Mouse (Mus musculus): Measurements from ENCODE around the gene Elf2. TPM values are rescaled to one million over a fixed set of nuclear protein-coding genes. Genes with fewer than 3 reads are reported as not detected.

Gene Elf2
- total and polyA plus RNA-seq, 3 experiments: 38.0 to 53.3 (median 46.5) TPM

DNA sequence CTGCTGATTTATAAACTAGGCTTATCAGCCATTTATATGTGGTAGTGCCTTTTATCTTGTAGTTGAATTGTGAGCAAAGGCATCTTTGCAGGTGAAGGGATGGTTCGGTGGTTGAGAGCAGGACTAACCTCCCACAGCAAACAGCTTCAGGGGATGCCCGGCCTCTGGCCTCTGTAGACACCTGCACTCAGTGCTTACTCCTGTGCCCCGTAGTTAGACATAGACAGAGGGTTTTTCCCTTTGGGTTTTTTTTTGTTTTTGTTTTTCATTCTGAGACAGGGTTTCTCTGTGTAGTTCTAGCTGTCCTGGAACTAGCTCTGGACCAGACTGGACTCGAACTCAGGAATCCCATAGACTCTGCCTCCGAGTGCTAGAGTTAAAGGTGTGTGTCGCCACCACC, 91.9 kb downstream of the Elf2 start:
- Histone ChIP-seq H3K79me2 (ENCODE audit: control insufficient read depth, insufficient read depth, low read length, poor library complexity) (no peaks in the 10 kb centered on the region), H3K9ac (ENCODE audit: control insufficient read depth, low read depth, low read length, poor library complexity, severe bottlenecking) (no peak overlapping the region), H3K27ac (ENCODE audit: control insufficient read depth, low read depth, low read length) (no peak overlapping the region), H3K36me3 (ENCODE audit: control insufficient read depth in 1 of 2, insufficient read depth in 2 of 2, low read length in 2 of 2) (peaks cover 0 to 15% of the 10 kb centered on the region in 2 experiments; a peak in 2 of 4 replicates), H3K9me3 (replicated peaks; ENCODE audit: insufficient read depth, low read length) (no peaks in the 10 kb centered on the region), H3K27me3 (ENCODE audit: control insufficient read depth in 1 of 2, insufficient read depth in 2 of 2, low read length in 2 of 2) (no peaks in the 10 kb centered on the region), H3K4me3 (ENCODE audit: control insufficient read depth in 1 of 2, insufficient read depth in 1 of 2, low read depth in 2 of 2, low read length in 2 of 2) (no peak overlapping the region), H3K4me1 (ENCODE audit: control insufficient read depth in 1 of 2, insufficient read depth in 2 of 2, low read length in 2 of 2) (no peaks in the 10 kb centered on the region)
- no peak for DNase-seq (ENCODE audit: low read depth, low spot score)
- TF ChIP-seq CTCF (IDR thresholded peaks at IDR 0.05 in 2 of 3, conservative IDR thresholded peaks at IDR 0.05 in 1 of 3; ENCODE audit: control insufficient read depth in 1 of 3, insufficient read depth in 1 of 3, low read depth in 2 of 3, low read length in 3 of 3, poor library complexity in 1 of 3, severe bottlenecking in 1 of 3): no peak
- TF ChIP-seq MAFK (IDR thresholded peaks at IDR 0.05; ENCODE audit: borderline replicate concordance, low read depth, low read length): no peak
- no peak for TF ChIP-seq CHD2 (IDR thresholded peaks at IDR 0.05; ENCODE audit: low read length)
- no peak for TF ChIP-seq MEF2A (IDR thresholded peaks at IDR 0.05; ENCODE audit: extremely low read depth, insufficient replicate concordance, low read depth, low read length, poor library complexity, severe bottlenecking)
- no peak for TF ChIP-seq UBTF (IDR thresholded peaks at IDR 0.05; ENCODE audit: borderline replicate concordance, insufficient read depth, low read depth, low read length)
- no peak for TF ChIP-seq SMC3 (IDR thresholded peaks at IDR 0.05; ENCODE audit: low read depth, low read length)
- no peak for TF ChIP-seq MYC (IDR thresholded peaks at IDR 0.05; ENCODE audit: low read depth, low read length)
- TF ChIP-seq TBP (IDR thresholded peaks at IDR 0.05; ENCODE audit: low read depth, low read length): no peak
- TF ChIP-seq GATA1 (IDR thresholded peaks at IDR 0.05; ENCODE audit: low read depth, low read length): no peak
- TF ChIP-seq MAX (IDR thresholded peaks at IDR 0.05; ENCODE audit: low read length): no peak
- no peak for TF ChIP-seq ZMIZ1 (IDR thresholded peaks at IDR 0.05; ENCODE audit: low read depth, low read length)
- TF ChIP-seq RAD21 (IDR thresholded peaks at IDR 0.05; ENCODE audit: low read depth, low read length): no peak
- TF ChIP-seq SIN3A (IDR thresholded peaks at IDR 0.05; ENCODE audit: low read length): no peak

DNA sequence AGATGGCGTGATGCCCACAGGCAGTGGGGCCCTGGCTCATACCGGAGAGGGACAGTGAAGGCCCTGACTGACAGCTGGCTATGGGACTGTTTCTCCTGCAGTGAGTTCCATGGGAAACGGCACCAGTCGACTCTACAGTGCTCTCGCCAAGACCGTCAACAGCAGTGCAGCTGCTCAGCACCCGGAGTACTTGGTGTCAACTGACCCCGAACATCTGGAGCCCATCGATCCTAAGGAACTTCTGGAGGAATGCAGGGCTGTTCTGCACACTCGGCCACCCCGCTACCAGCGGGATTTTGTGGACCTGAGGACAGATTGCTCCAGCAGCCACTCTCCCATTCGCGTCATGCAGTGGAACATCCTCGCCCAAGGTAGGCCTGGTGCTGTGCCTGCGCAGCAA, 92.8 kb downstream of the Elf2 start:
- TF ChIP-seq MYB (IDR thresholded peaks at IDR 0.05; ENCODE audit: low read depth, low read length): no peak
- TF ChIP-seq CHD1 (IDR thresholded peaks at IDR 0.05; ENCODE audit: low read depth, low read length): no peak
- TF ChIP-seq BHLHE40 (IDR thresholded peaks at IDR 0.05; ENCODE audit: borderline replicate concordance, low read depth, low read length): no peak
- no peak for TF ChIP-seq HCFC1 (IDR thresholded peaks at IDR 0.05; ENCODE audit: low read depth, low read length)
- TF ChIP-seq RAD21 (IDR thresholded peaks at IDR 0.05; ENCODE audit: low read depth, low read length): no peak
- no peak for TF ChIP-seq GABPA (IDR thresholded peaks at IDR 0.05; ENCODE audit: low read depth, low read length)
- no peak for TF ChIP-seq MAFK (IDR thresholded peaks at IDR 0.05; ENCODE audit: borderline replicate concordance, low read depth, low read length)
- TF ChIP-seq ZC3H11A (IDR thresholded peaks at IDR 0.05; ENCODE audit: low read depth, low read length): no peak
- TF ChIP-seq UBTF (IDR thresholded peaks at IDR 0.05; ENCODE audit: borderline replicate concordance, insufficient read depth, low read depth, low read length): no peak
- TF ChIP-seq MYC (IDR thresholded peaks at IDR 0.05; ENCODE audit: low read depth, low read length): no peak
- no peak for TF ChIP-seq POLR2A (IDR thresholded peaks at IDR 0.05; ENCODE audit: control insufficient read depth in 1 of 2, insufficient read depth in 1 of 2, low read depth in 1 of 2, low read length in 2 of 2, poor library complexity in 1 of 2)
- no peak for TF ChIP-seq ETS1 (IDR thresholded peaks at IDR 0.05; ENCODE audit: low read depth, low read length)
- no peak for TF ChIP-seq TAL1 (IDR thresholded peaks at IDR 0.05; ENCODE audit: low read length)
- no peak for TF ChIP-seq GATA1 (IDR thresholded peaks at IDR 0.05; ENCODE audit: low read depth, low read length)
- Histone ChIP-seq H3K27me3 (ENCODE audit: control insufficient read depth in 1 of 2, insufficient read depth in 2 of 2, low read length in 2 of 2) (no peaks in the 10 kb centered on the region), H3K27ac (ENCODE audit: control insufficient read depth, low read depth, low read length) (no peak overlapping the region), H3K79me2 (ENCODE audit: control insufficient read depth, insufficient read depth, low read length, poor library complexity) (no peaks in the 10 kb centered on the region), H3K36me3 (ENCODE audit: control insufficient read depth in 1 of 2, insufficient read depth in 2 of 2, low read length in 2 of 2) (peaks cover 0 to 11% of the 10 kb centered on the region in 2 experiments; a peak in 2 of 4 replicates), H3K4me3 (ENCODE audit: control insufficient read depth in 1 of 2, insufficient read depth in 1 of 2, low read depth in 2 of 2, low read length in 2 of 2) (no peak overlapping the region), H3K9me3 (replicated peaks; ENCODE audit: insufficient read depth, low read length) (no peaks in the 10 kb centered on the region), H3K9ac (ENCODE audit: control insufficient read depth, low read depth, low read length, poor library complexity, severe bottlenecking) (no peak overlapping the region), H3K4me1 (ENCODE audit: control insufficient read depth in 1 of 2, insufficient read depth in 2 of 2, low read length in 2 of 2) (no peaks in the 10 kb centered on the region)
- no peak for DNase-seq (ENCODE audit: low read depth, low spot score)
